Mouse (Mus musculus): Measurements from ENCODE around the gene Kcnip3. TPM values are rescaled to one million over a fixed set of nuclear protein-coding genes. Genes with fewer than 3 reads are reported as not detected.

Gene Kcnip3
- polyA plus RNA-seq, 1 experiment from 2014 or later = 3.4 TPM

GRCm38 (mm10) chr2:127506131-127506632 lies 15.7 kb downstream of the Kcnip3 start:
- Histone ChIP-seq H3K4me3 (ENCODE audit: low read length) (no peak overlapping the region), H3K27ac (ENCODE audit: low read length) (no peak overlapping the region), H3K4me2 (ENCODE audit: low read depth, low read length) (no peak overlapping the region), H3K27me3 (replicated peaks; ENCODE audit: control insufficient read depth, insufficient read depth, low read length) (no peaks in the 10 kb centered on the region; the same call in 1 of the 2 replicates), H3K36me3 (ENCODE audit: control insufficient read depth, insufficient read depth, low read length) (no peaks in the 10 kb centered on the region), H3K4me1 (ENCODE audit: control insufficient read depth, insufficient read depth, low read length) (peaks cover 5% of the 10 kb centered on the region), H3K9ac (ENCODE audit: low read depth, low read length) (no peak overlapping the region), H3K9me3 (ENCODE audit: control insufficient read depth, low read length) (no peaks in the 10 kb centered on the region)
- ATAC-seq = no peak
- 77% methylated on average over 6 of the region's 6 CpGs for WGBS

DNA sequence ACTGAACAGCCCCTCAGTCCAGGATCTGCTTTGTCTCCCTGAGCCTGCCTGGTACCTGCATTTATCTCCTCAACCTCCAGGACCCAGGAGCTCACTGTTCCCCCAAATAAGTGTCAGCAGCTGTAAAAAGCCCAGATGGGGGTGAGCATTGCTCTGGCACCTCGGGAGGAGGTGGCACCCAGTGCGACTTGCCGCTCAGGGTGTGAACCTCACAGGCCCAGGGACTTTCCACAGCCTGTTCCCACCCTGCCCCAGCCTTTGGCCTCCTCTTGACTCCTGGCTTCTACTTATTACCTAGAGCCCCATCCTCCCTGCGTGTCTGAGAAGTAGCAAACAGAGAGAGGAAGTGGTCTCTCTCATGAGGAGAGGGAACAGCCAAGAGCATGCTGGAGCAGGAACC lies 16.7 kb downstream of the Kcnip3 start:
- Histone ChIP-seq H3K4me2 (ENCODE audit: low read depth, low read length) (no peak overlapping the region), H3K9me3 (ENCODE audit: control insufficient read depth, low read length) (no peaks in the 10 kb centered on the region), H3K4me3 (ENCODE audit: low read length) (no peak overlapping the region), H3K27me3 (replicated peaks; ENCODE audit: control insufficient read depth, insufficient read depth, low read length) (no peaks in the 10 kb centered on the region; the same call in 1 of the 2 replicates), H3K36me3 (ENCODE audit: control insufficient read depth, insufficient read depth, low read length) (no peaks in the 10 kb centered on the region), H3K9ac (ENCODE audit: low read depth, low read length) (no peak overlapping the region), H3K27ac (ENCODE audit: low read length) (no peak overlapping the region), H3K4me1 (ENCODE audit: control insufficient read depth, insufficient read depth, low read length) (peaks cover 5% of the 10 kb centered on the region)
- ATAC-seq = no peak
- WGBS = 45% methylated on average over 4 of the region's 4 CpGs

GRCm38 (mm10) chr2:127503751-127504549 lies 17.9 kb downstream of the Kcnip3 start:
- WGBS = 54% methylated on average over 8 of the region's 8 CpGs
- H3K4me3 ChIP-seq (ENCODE audit: low read length) = no peak overlapping the region

DNA sequence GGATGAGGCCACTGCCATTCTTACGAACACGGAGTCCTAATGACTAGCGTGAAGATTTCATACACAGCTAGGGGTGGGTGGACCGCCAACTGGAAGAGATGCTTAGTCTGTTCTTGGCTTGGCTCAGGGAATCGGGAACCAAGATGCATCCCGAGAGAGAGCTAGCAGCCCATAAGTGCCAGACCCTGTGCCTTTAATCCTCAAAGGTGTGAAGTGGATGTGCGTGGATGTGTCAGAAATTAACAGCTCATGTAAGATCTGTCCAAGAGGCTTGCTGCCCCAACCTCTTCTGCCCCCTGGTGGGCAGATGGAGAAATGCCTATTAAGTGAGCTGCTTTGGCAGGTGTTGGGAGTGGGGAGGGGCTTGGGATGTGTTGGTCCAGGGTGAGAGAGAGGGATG lies 20.8 kb downstream of the Kcnip3 start:
- no peak for ATAC-seq
- H3K4me2 ChIP-seq (ENCODE audit: low read depth, low read length) = no peak overlapping the region
- H3K36me3 ChIP-seq (ENCODE audit: control insufficient read depth, insufficient read depth, low read length) = no peaks in the 10 kb centered on the region
- H3K27ac ChIP-seq (ENCODE audit: low read length) = no peak overlapping the region
- H3K9me3 ChIP-seq (ENCODE audit: control insufficient read depth, low read length) = no peaks in the 10 kb centered on the region
- 0 out of 2 replicates have a peak, but pooled peaks cover 3% of the 10 kb centered on the region for H3K27me3 ChIP-seq (replicated peaks; ENCODE audit: control insufficient read depth, insufficient read depth, low read length)
- H3K4me3 ChIP-seq (ENCODE audit: low read length) = no peak overlapping the region
- H3K4me1 ChIP-seq (ENCODE audit: control insufficient read depth, insufficient read depth, low read length) = no peaks in the 10 kb centered on the region
- no peak overlapping the region for H3K9ac ChIP-seq (ENCODE audit: low read depth, low read length)
- 50% methylated on average over 7 of the region's 7 CpGs for WGBS

More at GRCm38 (mm10) chr2:127503751-127504549, 17.9 kb downstream of the Kcnip3 start:
- Histone ChIP-seq H3K4me1 (ENCODE audit: control insufficient read depth, insufficient read depth, low read length) (peaks cover 5% of the 10 kb centered on the region), H3K27ac (ENCODE audit: low read length) (no peak overlapping the region), H3K9ac (ENCODE audit: low read depth, low read length) (no peak overlapping the region), H3K9me3 (ENCODE audit: control insufficient read depth, low read length) (no peaks in the 10 kb centered on the region), H3K36me3 (ENCODE audit: control insufficient read depth, insufficient read depth, low read length) (no peaks in the 10 kb centered on the region), H3K4me2 (ENCODE audit: low read depth, low read length) (no peak overlapping the region), H3K27me3 (replicated peaks; ENCODE audit: control insufficient read depth, insufficient read depth, low read length) (no peaks in the 10 kb centered on the region; the same call in 1 of the 2 replicates)
- ATAC-seq = no peak

GRCm38 (mm10) chr2:127498750-127499149 lies 23.1 kb downstream of the Kcnip3 start:
- Histone ChIP-seq H3K9ac (ENCODE audit: low read depth, low read length) (no peak overlapping the region), H3K27ac (ENCODE audit: low read length) (no peak overlapping the region), H3K27me3 (replicated peaks; ENCODE audit: control insufficient read depth, insufficient read depth, low read length) (0 out of 2 replicates have a peak, but pooled peaks cover 3% of the 10 kb centered on the region), H3K9me3 (ENCODE audit: control insufficient read depth, low read length) (no peaks in the 10 kb centered on the region), H3K4me2 (ENCODE audit: low read depth, low read length) (no peak overlapping the region), H3K4me3 (ENCODE audit: low read length) (no peak overlapping the region), H3K4me1 (ENCODE audit: control insufficient read depth, insufficient read depth, low read length) (no peaks in the 10 kb centered on the region), H3K36me3 (ENCODE audit: control insufficient read depth, insufficient read depth, low read length) (no peaks in the 10 kb centered on the region)
- ATAC-seq = no peak
- WGBS = 71% methylated on average over 8 of the region's 8 CpGs

GRCm38 (mm10) chr2:127496321-127496720 lies 25.6 kb downstream of the Kcnip3 start:
- H3K4me3 ChIP-seq (ENCODE audit: low read length) = no peak overlapping the region
- no peaks in the 10 kb centered on the region for H3K9me3 ChIP-seq (ENCODE audit: control insufficient read depth, low read length)
- no peaks in the 10 kb centered on the region for H3K36me3 ChIP-seq (ENCODE audit: control insufficient read depth, insufficient read depth, low read length)
- ATAC-seq = no peak
- H3K27me3 ChIP-seq (replicated peaks; ENCODE audit: control insufficient read depth, insufficient read depth, low read length) = 0 out of 2 replicates have a peak, but pooled peaks cover 3% of the 10 kb centered on the region
- WGBS = 52% methylated on average over 1 of the region's 1 CpGs
- no peak overlapping the region for H3K9ac ChIP-seq (ENCODE audit: low read depth, low read length)
- H3K4me1 ChIP-seq (ENCODE audit: control insufficient read depth, insufficient read depth, low read length) = no peaks in the 10 kb centered on the region
- H3K27ac ChIP-seq (ENCODE audit: low read length) = no peak overlapping the region
- no peak overlapping the region for H3K4me2 ChIP-seq (ENCODE audit: low read depth, low read length)

DNA sequence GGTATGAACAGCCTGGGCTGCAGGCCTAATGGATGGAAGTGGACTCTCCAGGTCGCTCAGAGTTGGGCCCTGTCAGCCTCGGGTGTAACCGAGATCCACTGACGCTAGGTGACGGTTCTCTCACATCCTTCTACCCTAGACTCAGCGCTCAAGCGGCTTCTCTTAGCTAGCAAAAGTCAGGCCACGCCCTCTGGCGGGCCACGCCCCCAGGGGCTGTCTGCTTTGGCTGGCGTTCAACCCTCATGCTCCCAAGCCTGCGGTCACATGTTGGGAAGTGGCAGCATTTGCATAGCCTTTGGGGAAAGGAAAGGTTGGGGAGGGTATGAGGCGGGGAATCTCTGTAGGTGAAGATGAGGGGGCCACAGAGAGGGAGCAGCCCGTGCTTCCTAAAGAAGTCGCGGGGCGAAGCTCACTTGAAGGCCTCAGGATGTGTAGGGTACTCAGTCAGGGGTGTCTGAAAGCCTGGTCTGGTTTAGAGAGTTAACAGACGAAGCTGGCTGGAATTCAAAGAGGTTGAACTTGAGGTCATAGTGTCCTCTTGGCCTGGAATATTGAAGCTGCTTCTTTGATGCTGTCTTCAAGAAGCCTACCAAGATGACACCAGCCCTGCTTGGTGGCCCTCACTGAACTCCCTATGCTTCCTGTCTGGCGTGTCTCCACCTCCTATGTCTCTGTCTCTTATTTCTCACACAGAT lies 37.3 kb downstream of the Kcnip3 start:
- Histone ChIP-seq H3K27me3 (replicated peaks; ENCODE audit: control insufficient read depth, insufficient read depth, low read length) (peaks cover 49% of the 10 kb centered on the region), H3K36me3 (ENCODE audit: control insufficient read depth, insufficient read depth, low read length) (no peaks in the 10 kb centered on the region), H3K4me3 (ENCODE audit: low read length) (peak overlapping the region; percentile 31), H3K27ac (ENCODE audit: low read length) (no peak overlapping the region), H3K9me3 (ENCODE audit: control insufficient read depth, low read length) (no peaks in the 10 kb centered on the region), H3K4me1 (ENCODE audit: control insufficient read depth, insufficient read depth, low read length) (peaks cover 23% of the 10 kb centered on the region), H3K4me2 (ENCODE audit: low read depth, low read length) (peak overlapping the region; percentile 46), H3K9ac (ENCODE audit: low read depth, low read length) (no peak overlapping the region)
- WGBS = 9% methylated on average over 19 of the region's 19 CpGs
- peak; percentile 75 for ATAC-seq

GRCm38 (mm10) chr2:127483001-127483400 lies 38.9 kb downstream of the Kcnip3 start:
- Histone ChIP-seq H3K4me1 (ENCODE audit: control insufficient read depth, insufficient read depth, low read length) (peaks cover 23% of the 10 kb centered on the region), H3K4me3 (ENCODE audit: low read length) (peak overlapping the region; percentile 61), H3K27me3 (replicated peaks; ENCODE audit: control insufficient read depth, insufficient read depth, low read length) (peaks cover 49% of the 10 kb centered on the region), H3K9me3 (ENCODE audit: control insufficient read depth, low read length) (no peaks in the 10 kb centered on the region), H3K4me2 (ENCODE audit: low read depth, low read length) (peak overlapping the region; percentile 91), H3K36me3 (ENCODE audit: control insufficient read depth, insufficient read depth, low read length) (no peaks in the 10 kb centered on the region), H3K9ac (ENCODE audit: low read depth, low read length) (peak overlapping the region; percentile 61), H3K27ac (ENCODE audit: low read length) (peak overlapping the region; percentile 31; the same call in 1 of the 2 replicates)
- ATAC-seq = 0 out of 2 replicates have a peak, but pooled peaks have one; percentile 41
- WGBS = 1% methylated on average over 21 of the region's 21 CpGs

DNA sequence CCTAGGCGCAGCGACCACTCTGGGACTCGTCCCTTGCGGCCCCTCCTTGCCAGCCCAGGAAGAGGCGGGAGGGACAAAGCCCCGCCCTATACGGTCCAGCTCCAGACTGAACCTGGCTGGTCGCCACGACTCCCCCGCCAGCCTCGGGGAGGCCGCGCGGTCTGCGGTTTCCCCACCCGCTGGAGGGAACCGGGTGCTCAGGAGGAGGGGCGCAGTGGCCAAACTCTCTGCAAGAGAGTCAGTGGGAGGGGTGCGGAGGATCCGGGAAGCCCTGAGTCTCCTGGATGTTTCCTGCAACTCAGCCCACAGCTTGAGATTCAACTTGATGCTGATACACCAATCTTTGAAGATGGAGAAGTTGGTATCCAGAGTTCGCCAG lies 39.4 kb downstream of the Kcnip3 start:
- Histone ChIP-seq H3K9me3 (ENCODE audit: control insufficient read depth, low read length) (no peaks in the 10 kb centered on the region), H3K4me1 (ENCODE audit: control insufficient read depth, insufficient read depth, low read length) (peaks cover 23% of the 10 kb centered on the region), H3K9ac (ENCODE audit: low read depth, low read length) (peak overlapping the region; percentile 61), H3K36me3 (ENCODE audit: control insufficient read depth, insufficient read depth, low read length) (no peaks in the 10 kb centered on the region), H3K27ac (ENCODE audit: low read length) (peak overlapping the region; percentile 31; the same call in 1 of the 2 replicates), H3K4me3 (ENCODE audit: low read length) (peak overlapping the region; percentile 61), H3K4me2 (ENCODE audit: low read depth, low read length) (peak overlapping the region; percentile 91), H3K27me3 (replicated peaks; ENCODE audit: control insufficient read depth, insufficient read depth, low read length) (peaks cover 49% of the 10 kb centered on the region)
- peak; percentile 88 for ATAC-seq
- under 1% methylated on average over 21 of the region's 21 CpGs for WGBS

Measured in intestine, embryonic 16.5 days (tissue).